Mouse (Mus musculus) inflammation-experienced regulatory T-cells (primary cell): ENCODE results near the gene Arhgap35. TPM values are rescaled to one million over a fixed set of nuclear protein-coding genes. Genes with fewer than 3 reads are reported as not detected.

Experiments used
- polyA plus RNA-seq, 2 experiments: library from polyadenylated mRNA; unstranded; fragments of 100-300 nt; shearing (Covaris generic); gene quantifications; one replicate each; pipeline ENCODE4 v1.2.1; 2017

Gene Arhgap35
- polyA plus RNA-seq, result 1 to 10 TPM; 4.6 to 5.1 TPM

GRCm38 (mm10) chr7:16614888-16615715 is at the start of gene Arhgap35:
Gene Arhgap35 (minus strand): TSS chr7:16614993.

GRCm38 (mm10) chr7:16477628-16478027 is 137.2 kb downstream of the Arhgap35 start, which contains the start of gene Npas1:
Gene Npas1 (minus strand): TSS chr7:16477728.

GRCm38 (mm10) chr7:16452587-16453073 is 162.2 kb downstream of the Arhgap35 start, which contains the start of gene Tmem160:
Gene Tmem160 (plus strand): TSS chr7:16452779.

Other genes with a start within 250 kb of the Arhgap35 start
- gene Sae1, start 227.2 kb downstream of the Arhgap35 start, polyA plus RNA-seq, result 100 to 1,000 TPM; 120 to 131 TPM
- gene Zc3h4, start 214.1 kb downstream of the Arhgap35 start, polyA plus RNA-seq, result 10 to 100 TPM; 23.2 to 34.3 TPM
- 100 to 1,000 TPM; 110 to 116 TPM for gene Tmem160, start 162.2 kb downstream of the Arhgap35 start, polyA plus RNA-seq
- gene Npas1, start 137.3 kb downstream of the Arhgap35 start, polyA plus RNA-seq, result 1 to 10 TPM in 1 of 2 experiments, under 1 TPM in 1; 0.43 to 2.5 TPM
- gene Ceacam15, start 60.7 kb upstream of the Arhgap35 start, polyA plus RNA-seq, result 1 to 10 TPM in 1 of 2 experiments, under 1 TPM in 1; 0.60 to 1.8 TPM
- gene Ceacam9, start 106.9 kb upstream of the Arhgap35 start, polyA plus RNA-seq, result under 1 TPM in 1 of 2 experiments, not detected in 1; 0.22 TPM
- gene Ap2s1, start 123.4 kb upstream of the Arhgap35 start, polyA plus RNA-seq, result 100 to 1,000 TPM; 133 to 165 TPM
- gene Slc1a5, start 166.3 kb upstream of the Arhgap35 start, polyA plus RNA-seq, result 100 to 1,000 TPM; 334 to 412 TPM
- gene Strn4, start 200.9 kb upstream of the Arhgap35 start, polyA plus RNA-seq, result 10 to 100 TPM; 68.2 to 82.5 TPM
- 10 to 100 TPM; 24.3 to 28.0 TPM for gene Fkrp, start 201.7 kb upstream of the Arhgap35 start, polyA plus RNA-seq
- 100 to 1,000 TPM; 175 to 246 TPM for gene Prkd2, start 227.9 kb upstream of the Arhgap35 start, polyA plus RNA-seq